Mouse (Mus musculus) hindbrain, embryonic 14.5 days (tissue): ENCODE data around the gene Ssc5d. TPM values are rescaled to one million over a fixed set of nuclear protein-coding genes. Genes with fewer than 3 reads are reported as not detected.

Source experiments
- ATAC-seq: fragments of 200-750 bp; cut with Nextera tagmentation; 2 replicates; pipeline ENCODE4 v1.8.0; 2017; ENCODE audit warnings: moderate number of reproducible peaks, mild to moderate bottlenecking, moderate TSS enrichment, moderate library complexity; ENCODE audit not compliant: low FRiP score
- DNase-seq: peaks from one replicate; pipeline ENCODE4 v3.0.0-alpha.2; 2015; ENCODE audit warnings: low spot score
- H3K27ac ChIP-seq: fragments of 300-500 bp; sonication (generic); 2 replicates; pipeline ENCODE4 v1.5.1; 2014; ENCODE audit warnings: mild to moderate bottlenecking, moderate library complexity
- H3K27me3 ChIP-seq: fragments of 300-500 bp; sonication (generic); 2 replicates; pipeline ENCODE4 v1.6.1; 2014; ENCODE audit warnings: mild to moderate bottlenecking, low read length, mixed read lengths; ENCODE audit not compliant: control insufficient read depth, insufficient read depth
- H3K36me3 ChIP-seq: fragments of 300-500 bp; sonication (generic); replicated peaks from 2 replicates; pipeline ENCODE4 v1.6.1; 2014; ENCODE audit not compliant: control insufficient read depth, insufficient read depth
- H3K4me1 ChIP-seq: fragments of 300-500 bp; sonication (generic); replicated peaks from 2 replicates; pipeline ENCODE4 v1.6.1; 2014; ENCODE audit warnings: antibody characterized with exemption, low read length, mixed read lengths; ENCODE audit not compliant: control insufficient read depth, insufficient read depth
- H3K4me2 ChIP-seq: fragments of 300-500 bp; sonication (generic); replicated peaks from 2 replicates; pipeline ENCODE4 v1.6.1; 2014; ENCODE audit warnings: mild to moderate bottlenecking, moderate library complexity
- H3K4me3 ChIP-seq: fragments of 300-500 bp; sonication (generic); replicated peaks from 2 replicates; pipeline ENCODE4 v1.5.1; 2014; ENCODE audit warnings: mild to moderate bottlenecking, low read length
- H3K9ac ChIP-seq: fragments of 300-500 bp; sonication (generic); 2 replicates; pipeline ENCODE4 v1.6.1; 2014
- H3K9me3 ChIP-seq: fragments of 300-500 bp; sonication (generic); 2 replicates; pipeline ENCODE4 v1.6.1; 2016; ENCODE audit warnings: low read length; ENCODE audit not compliant: control insufficient read depth
- WGBS: fragments of 180-500 bp; shearing (Covaris S2); extraction: QIAGEN DNeasy Blood & Tissue Kit; methylation state at CpG from one replicate; pipeline ENCODE4 v1.1.7; 2014; 5-methylcytosine and 5-hydroxymethylcytosine counted together
- polyA plus RNA-seq: library from polyadenylated mRNA; unstranded; fragments of >200 nt; fragmentation: Nextera tagmentation; extraction: Ambion mirVana; gene quantifications from 2 replicates; pipeline ENCODE4 v1.2.1, GENCODE M21; 2014

The Ssc5d gene
- polyA plus RNA-seq, 1 experiment from 2014 or later, result 0.74 TPM

DNA sequence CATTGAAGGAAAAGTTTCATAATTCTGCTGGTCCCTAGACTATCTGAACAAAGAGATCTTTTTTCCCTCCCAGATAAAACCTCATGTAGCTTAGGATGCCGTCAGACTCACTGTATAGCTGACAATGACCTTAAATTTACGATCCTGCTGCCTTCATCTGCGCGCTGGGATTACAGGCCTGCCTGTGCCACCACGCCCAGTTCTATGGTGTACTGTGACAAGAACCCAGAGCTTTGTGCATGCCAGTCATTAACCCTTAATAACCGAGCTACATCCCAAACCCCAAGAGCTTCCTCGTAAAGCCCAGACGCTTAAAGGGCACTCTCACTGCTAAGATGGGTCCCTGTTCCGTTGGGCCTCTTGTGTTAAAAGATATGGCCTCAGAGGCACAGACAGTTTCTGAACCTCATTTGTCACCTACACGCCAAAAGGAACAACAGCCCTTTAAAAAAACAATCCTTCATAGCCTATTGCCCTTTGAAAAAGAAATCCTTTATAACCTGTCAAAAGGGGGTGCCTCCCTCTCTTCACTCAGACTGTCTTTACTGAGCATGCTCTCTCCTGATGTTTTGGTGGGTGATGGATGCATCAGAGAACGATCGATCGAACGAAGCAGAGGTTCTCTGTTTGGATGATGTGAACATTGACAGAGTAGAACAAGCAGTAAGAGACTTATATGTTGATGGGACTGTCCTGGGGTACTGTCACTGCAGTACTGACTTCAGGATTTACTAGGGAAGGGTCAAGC, 9.7 kb upstream of the Ssc5d start:
- no peaks in the 10 kb centered on the region for H3K27me3 ChIP-seq
- peak overlapping the region; percentile 57 for H3K4me3 ChIP-seq
- no peaks in the 10 kb centered on the region for H3K9me3 ChIP-seq
- H3K27ac ChIP-seq, result peak overlapping the region; percentile 98
- peak overlapping the region; percentile 71 for H3K9ac ChIP-seq
- H3K4me1 ChIP-seq, result peaks cover 22% of the 10 kb centered on the region
- peak overlapping the region; percentile 71 for H3K4me2 ChIP-seq
- 13% methylated on average over 14 of the region's 14 CpGs for WGBS
- H3K36me3 ChIP-seq, result peaks cover 27% of the 10 kb centered on the region
- peak; percentile 61 for ATAC-seq
- DNase-seq, result peak; percentile 56

DNA sequence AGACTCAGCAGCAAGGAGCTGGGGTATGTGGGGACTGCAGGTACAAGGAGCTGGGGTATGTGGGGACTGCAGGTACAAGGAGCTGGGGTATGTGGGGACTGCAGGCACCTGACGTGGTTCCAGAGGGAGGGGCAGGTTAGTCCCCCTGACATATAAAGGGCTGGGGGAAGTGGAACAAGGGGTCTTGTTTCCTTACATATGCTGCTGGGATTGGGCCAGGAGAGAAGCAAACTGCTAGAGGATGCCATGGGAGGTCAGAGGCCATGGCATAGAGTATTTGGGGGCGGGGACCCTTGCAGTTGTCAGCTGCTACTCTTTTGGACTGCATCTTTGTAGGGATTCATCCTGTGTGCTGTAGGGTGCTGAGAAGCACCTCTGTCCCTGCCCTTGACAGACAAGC, 8.1 kb upstream of the Ssc5d start:
- Histone ChIP-seq H3K36me3 (peaks cover 32% of the 10 kb centered on the region), H3K27ac (peak overlapping the region; percentile 98; the same call in 1 of the 2 replicates), H3K4me3 (no peak overlapping the region), H3K9me3 (no peaks in the 10 kb centered on the region), H3K4me2 (no peak overlapping the region), H3K27me3 (no peaks in the 10 kb centered on the region), H3K9ac (no peak overlapping the region), H3K4me1 (peaks cover 32% of the 10 kb centered on the region)
- no peak for ATAC-seq
- DNase-seq, result no peak
- WGBS, result 87% methylated on average over 2 of the region's 2 CpGs

DNA sequence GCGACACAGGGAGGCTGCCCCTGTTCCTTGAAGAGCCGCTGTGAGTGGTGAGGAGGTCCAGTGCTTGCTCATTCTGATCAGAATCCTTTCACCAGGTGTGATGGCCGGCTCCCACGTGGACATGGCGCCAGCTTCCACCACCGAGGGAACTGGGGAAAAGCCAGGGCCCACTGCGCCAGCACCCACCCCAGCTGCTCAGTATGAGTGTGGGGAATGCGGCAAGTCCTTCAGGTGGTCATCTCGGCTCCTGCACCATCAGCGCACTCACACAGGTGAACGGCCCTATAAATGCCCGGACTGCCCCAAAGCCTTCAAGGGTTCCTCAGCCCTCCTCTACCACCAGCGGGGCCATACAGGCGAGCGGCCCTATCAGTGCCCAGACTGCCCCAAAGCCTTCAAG, 6.9 kb upstream of the Ssc5d start:
- DNase-seq (no peak), ATAC-seq (no peak)
- no peak overlapping the region for H3K4me3 ChIP-seq
- 92% methylated on average over 15 of the region's 15 CpGs for WGBS
- no peak overlapping the region for H3K27ac ChIP-seq
- H3K4me1 ChIP-seq, result peaks cover 36% of the 10 kb centered on the region
- H3K9me3 ChIP-seq, result no peaks in the 10 kb centered on the region
- H3K4me2 ChIP-seq, result no peak overlapping the region
- peaks cover 32% of the 10 kb centered on the region for H3K36me3 ChIP-seq
- H3K27me3 ChIP-seq, result no peaks in the 10 kb centered on the region
- no peak overlapping the region for H3K9ac ChIP-seq

DNA sequence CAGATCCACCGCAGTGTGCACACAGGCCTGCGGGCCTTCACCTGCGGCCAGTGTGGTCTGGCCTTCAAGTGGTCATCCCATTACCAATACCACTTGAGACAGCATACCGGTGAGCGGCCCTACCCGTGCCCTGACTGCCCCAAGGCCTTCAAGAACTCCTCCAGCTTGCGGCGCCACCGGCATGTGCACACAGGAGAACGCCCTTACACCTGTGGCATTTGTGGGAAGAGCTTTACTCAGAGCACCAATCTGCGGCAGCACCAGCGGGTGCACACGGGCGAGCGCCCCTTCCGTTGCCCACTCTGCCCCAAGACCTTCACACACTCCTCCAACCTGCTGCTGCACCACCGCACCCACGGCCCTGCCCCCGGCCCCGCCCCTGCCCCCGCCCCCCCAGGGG, 6.5 kb upstream of the Ssc5d start:
- DNase-seq, result no peak
- whole genome bisulfite sequencing, result 87% methylated on average over 21 of the region's 21 CpGs
- H3K27me3 ChIP-seq, result no peaks in the 10 kb centered on the region
- no peak for ATAC-seq
- no peak overlapping the region for H3K27ac ChIP-seq
- no peaks in the 10 kb centered on the region for H3K9me3 ChIP-seq
- no peak overlapping the region for H3K4me2 ChIP-seq
- H3K9ac ChIP-seq, result no peak overlapping the region
- H3K4me1 ChIP-seq, result peaks cover 39% of the 10 kb centered on the region
- H3K4me3 ChIP-seq, result no peak overlapping the region
- peaks cover 32% of the 10 kb centered on the region for H3K36me3 ChIP-seq

DNA sequence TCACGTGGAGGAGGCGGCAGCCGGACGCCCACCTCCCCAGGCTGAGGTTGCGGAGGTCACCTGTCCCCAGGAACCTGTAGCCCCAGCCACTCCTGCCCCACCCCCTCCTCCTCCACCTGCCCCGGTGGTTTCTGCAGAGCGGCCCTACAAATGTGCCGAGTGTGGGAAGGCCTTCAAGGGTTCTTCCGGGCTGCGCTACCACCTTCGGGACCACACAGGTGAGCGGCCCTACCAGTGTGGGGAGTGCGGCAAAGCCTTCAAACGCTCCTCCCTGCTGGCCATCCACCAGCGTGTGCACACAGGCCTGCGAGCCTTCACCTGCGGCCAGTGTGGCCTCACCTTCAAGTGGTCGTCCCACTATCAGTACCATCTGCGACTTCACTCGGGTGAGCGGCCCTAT, 5.6 kb upstream of the Ssc5d start:
- no peaks in the 10 kb centered on the region for H3K27me3 ChIP-seq
- DNase-seq (no peak), ATAC-seq (no peak)
- no peak overlapping the region for H3K27ac ChIP-seq
- 87% methylated on average over 21 of the region's 21 CpGs for WGBS
- H3K4me1 ChIP-seq, result peaks cover 41% of the 10 kb centered on the region
- no peak overlapping the region for H3K4me2 ChIP-seq
- H3K9me3 ChIP-seq, result no peaks in the 10 kb centered on the region
- H3K4me3 ChIP-seq, result no peak overlapping the region
- H3K36me3 ChIP-seq, result peaks cover 32% of the 10 kb centered on the region
- no peak overlapping the region for H3K9ac ChIP-seq

DNA sequence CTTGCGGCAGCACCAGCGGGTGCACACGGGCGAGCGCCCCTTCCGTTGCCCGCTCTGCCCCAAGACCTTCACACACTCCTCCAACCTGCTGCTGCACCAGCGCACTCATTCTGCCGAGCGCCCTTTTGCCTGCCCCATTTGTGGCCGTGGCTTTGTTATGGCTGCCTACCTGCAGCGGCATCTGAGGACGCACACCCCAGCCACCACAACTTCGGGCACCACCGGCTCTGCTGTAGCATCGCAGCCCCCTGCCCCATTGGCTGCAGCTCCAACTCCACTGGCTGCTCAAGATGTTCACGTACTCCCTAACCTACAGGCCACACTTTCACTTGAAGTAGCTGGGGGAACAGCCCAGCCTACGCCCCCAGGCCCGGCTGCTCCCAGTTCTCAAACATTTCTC, 5.1 kb upstream of the Ssc5d start:
- H3K9me3 ChIP-seq, result no peaks in the 10 kb centered on the region
- H3K4me1 ChIP-seq, result peaks cover 46% of the 10 kb centered on the region
- no peak overlapping the region for H3K4me3 ChIP-seq
- H3K27me3 ChIP-seq, result no peaks in the 10 kb centered on the region
- peak overlapping the region; percentile 98; the same call in 1 of the 2 replicates for H3K27ac ChIP-seq
- WGBS, result 93% methylated on average over 19 of the region's 19 CpGs
- no peak overlapping the region for H3K4me2 ChIP-seq
- ATAC-seq (no peak), DNase-seq (no peak)
- peaks cover 32% of the 10 kb centered on the region for H3K36me3 ChIP-seq
- no peak overlapping the region for H3K9ac ChIP-seq

DNA sequence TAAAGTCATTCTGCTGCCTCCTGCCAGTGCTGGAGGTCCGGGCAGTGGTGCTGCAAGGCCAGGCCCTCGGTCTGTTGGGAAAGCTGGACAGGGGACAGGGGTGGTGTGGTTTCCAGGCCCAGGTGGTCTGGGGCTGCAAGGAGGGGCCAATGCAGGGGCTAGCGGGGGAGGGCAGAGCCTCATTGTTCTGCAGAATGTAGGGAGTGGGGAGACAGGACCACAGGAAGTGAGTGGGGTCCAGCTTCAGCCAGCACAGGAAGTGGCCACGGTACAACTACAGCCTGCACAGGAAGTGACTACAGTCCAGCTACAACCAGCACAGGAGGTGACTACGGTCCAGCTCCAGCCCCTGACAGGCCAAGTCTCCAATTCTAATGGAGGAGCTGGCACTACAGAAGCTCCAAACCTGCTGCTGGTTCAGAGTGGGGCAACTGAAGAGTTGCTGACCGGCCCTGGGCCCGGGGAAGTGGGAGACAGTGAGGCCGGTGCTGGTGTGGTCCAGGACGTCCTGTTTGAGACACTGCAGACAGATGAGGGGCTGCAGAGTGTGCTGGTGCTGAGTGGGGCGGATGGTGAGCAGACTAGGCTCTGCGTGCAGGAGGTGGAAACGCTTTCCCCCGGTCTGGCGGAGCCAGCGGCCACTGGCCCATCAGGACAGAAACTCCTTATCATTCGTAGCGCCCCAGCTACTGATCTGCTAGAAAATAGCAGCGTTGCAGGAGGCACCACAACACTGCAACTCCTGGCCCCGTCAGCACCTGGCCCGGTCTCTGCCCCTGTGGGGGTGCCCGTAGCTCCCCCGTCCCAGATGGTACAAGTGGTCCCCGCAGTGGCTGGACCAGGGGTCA, 4.4 kb upstream of the Ssc5d start:
- Histone ChIP-seq H3K27me3 (no peaks in the 10 kb centered on the region), H3K4me2 (peak overlapping the region; percentile 82), H3K4me3 (peak overlapping the region; percentile 35; the same call in 1 of the 2 replicates), H3K9me3 (no peaks in the 10 kb centered on the region), H3K27ac (peak overlapping the region; percentile 98), H3K4me1 (peaks cover 49% of the 10 kb centered on the region), H3K9ac (peak overlapping the region; percentile 61; the same call in 1 of the 2 replicates), H3K36me3 (peaks cover 32% of the 10 kb centered on the region)
- ATAC-seq (no peak), DNase-seq (no peak)
- WGBS, result 57% methylated on average over 23 of the region's 23 CpGs

DNA sequence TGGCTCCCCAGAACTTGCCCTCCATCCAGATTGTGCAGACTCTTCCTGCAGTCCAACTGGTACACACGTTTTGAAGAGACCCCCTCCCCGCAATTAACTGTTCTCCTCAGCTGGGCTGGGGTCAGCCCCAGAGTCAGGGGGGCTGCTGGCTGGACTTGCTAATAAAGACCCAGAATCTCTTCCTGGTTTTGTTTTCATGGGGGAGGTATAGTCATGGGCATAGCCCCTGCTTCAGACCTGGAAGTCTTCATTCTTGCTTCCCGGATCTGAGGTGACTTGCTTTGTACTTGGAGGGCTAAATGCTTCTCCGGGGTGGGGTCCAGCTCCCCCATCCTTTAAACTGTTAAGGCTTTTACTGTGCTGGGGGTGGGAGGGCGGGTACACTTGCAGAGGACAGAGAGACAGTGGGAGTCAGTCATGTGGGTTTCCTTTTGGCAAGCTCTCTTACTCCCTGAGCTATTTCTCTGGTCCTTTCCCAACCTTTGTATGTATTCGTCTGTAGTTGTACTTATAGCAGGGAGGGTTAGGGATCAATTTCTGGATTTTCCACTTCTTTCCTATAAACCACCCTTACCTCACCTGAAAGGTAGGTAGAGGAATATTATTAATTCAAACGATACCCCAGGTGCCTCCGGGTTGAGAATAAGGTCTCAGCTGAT, 3.6 kb upstream of the Ssc5d start, which contains the start of gene Nat14:
Gene Nat14 (plus strand): TSS at position 205 of the 659 bp plus-strand sequence.
- H3K27me3 ChIP-seq, result no peaks in the 10 kb centered on the region
- peak within 1 kb of the TSS; percentile 61 for H3K9ac ChIP-seq
- no peaks in the 10 kb centered on the region for H3K9me3 ChIP-seq
- H3K27ac ChIP-seq, result peak within 1 kb of the TSS; percentile 98
- peak within 1 kb of the TSS; percentile 35 for H3K4me3 ChIP-seq
- WGBS, result 33% methylated on average over 8 of the region's 8 CpGs
- DNase-seq (no peak), ATAC-seq (no peak)
- H3K4me2 ChIP-seq, result peak within 1 kb of the TSS; percentile 82
- peaks cover 41% of the 10 kb centered on the region for H3K4me1 ChIP-seq
- H3K36me3 ChIP-seq, result peaks cover 32% of the 10 kb centered on the region

DNA sequence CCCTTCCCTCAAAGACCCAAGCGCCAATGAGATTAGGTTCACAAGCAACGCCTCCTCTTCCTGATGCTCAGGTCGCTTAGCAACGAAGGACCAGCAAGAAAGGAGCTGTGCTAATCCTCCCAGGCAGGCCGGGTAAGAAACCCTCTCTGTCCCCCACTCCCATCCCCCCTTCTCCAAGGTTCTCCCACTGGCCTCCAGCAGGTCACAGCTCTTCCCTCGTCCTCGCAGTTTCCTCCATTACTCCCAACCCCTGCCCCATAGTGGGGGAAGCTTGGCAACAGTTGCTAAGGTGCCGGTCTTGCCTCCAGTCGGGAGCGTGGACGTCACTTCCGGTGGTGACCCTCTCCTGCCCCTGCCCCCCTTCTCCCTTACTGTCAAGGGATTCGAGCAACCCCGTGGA, 3.1 kb upstream of the Ssc5d start:
- WGBS, result 0% methylated on average over 14 of the region's 14 CpGs
- Histone ChIP-seq H3K27ac (peak overlapping the region; percentile 98), H3K4me3 (peak overlapping the region; percentile 35), H3K4me1 (peaks cover 38% of the 10 kb centered on the region), H3K9me3 (no peaks in the 10 kb centered on the region), H3K36me3 (peaks cover 32% of the 10 kb centered on the region), H3K4me2 (peak overlapping the region; percentile 82), H3K9ac (peak overlapping the region; percentile 61), H3K27me3 (no peaks in the 10 kb centered on the region)
- DNase-seq (peak; percentile 87), ATAC-seq (peak; percentile 84)
